Mouse (Mus musculus): ENCODE measurements around the gene Scnm1. TPM values are rescaled to one million over a fixed set of nuclear protein-coding genes. Genes with fewer than 3 reads are reported as not detected.

The Scnm1 gene
- 10 to 100 TPM; 39.9 to 43.2 TPM for total RNA-seq (2021)

DNA sequence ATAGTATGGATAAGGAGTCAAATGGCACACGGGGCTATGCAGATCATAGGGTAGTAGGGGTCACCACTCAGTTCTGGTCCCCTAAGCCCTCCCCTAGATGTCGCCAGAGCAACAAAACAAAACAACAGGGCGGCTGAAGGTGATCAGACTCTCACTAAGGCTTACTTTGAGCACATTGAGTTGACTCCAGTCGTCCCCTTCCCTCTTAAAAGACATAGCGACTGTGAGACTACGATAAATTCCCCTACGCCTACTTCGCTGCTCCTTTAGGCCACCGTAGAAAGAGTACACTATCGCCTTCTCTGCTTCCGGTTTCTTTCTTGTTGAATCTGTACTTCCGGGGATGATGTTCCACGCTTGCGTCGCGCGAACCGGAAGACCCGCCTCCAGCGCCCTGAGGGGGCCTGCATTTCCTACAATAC is at the start of gene Scnm1, which contains the start of gene Lysmd1:
Gene Scnm1 (minus strand): TSS at position 332 of the 422 bp plus-strand sequence.
Gene Lysmd1 (plus strand): TSS at position 409 of the 422 bp plus-strand sequence.
- peak; percentile 92 for DNase-seq
- intact Hi-C loops (cut with DNase I): no loop called here

DNA sequence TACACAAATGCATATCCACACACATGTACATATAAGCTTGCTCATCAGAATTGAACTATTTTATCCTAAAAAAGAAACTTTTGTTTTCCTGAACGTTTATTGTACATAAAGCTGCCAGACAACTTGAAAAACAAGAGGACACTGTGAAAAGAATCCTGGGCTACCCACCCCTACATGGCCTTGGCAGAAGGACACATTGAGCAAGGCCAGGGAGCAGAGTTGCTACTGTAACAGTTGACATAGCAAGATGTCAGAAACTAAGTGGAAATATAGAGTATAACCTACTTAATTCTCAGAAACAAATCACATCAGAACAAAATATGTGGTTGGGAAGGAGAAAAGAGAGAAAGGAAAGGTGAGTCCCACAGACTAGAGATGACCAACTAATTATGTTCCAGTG is 48.0 kb upstream of the Scnm1 start:
- no peak for DNase-seq

DNA sequence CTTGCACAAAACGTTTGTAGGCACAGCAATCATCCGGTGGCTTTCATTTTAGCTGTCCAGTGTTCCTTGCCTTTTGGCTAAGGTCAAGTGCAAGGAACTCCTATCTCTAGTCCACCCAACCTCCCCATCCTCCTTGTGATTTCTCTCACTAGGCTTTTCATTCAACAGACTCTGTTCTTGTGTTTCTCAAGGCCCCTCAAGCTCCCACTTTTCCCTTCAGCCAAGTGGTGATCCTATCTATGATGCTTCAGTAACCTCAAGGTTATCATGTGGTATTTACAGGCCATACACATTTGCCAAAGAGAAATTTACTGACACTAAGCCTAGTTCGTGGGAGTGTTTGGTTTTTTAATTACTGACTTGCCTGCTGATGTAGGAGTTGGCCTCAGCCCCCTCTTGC is 46.1 kb upstream of the Scnm1 start:
- intact Hi-C loops (cut with DNase I): no loop called here
- DNase-seq: no peak

More for the DNA sequence above, 48.0 kb upstream of the Scnm1 start:
- intact Hi-C loops (cut with DNase I): no loop called here

DNA sequence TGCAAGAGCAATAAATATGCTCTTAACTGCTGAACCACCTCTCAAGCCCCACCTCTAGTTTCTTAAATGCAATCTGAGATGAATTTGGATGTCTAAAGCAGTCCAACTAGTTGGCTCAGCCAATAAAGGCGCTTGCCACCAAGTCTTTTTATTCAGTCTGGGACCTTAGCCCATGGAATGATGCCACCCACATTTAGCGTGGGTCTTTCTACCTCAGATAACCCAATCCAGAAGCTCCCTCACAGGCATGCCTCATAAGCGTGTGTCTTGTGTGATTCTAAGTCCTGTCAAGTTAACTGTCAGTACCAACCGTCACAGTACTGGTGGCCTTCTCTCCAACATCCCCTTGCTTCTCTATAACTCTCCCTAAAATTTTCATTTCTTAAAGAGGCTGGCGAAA is 45.1 kb upstream of the Scnm1 start:
- intact Hi-C loops (cut with DNase I): no loop called here
- DNase-seq: no peak

DNA sequence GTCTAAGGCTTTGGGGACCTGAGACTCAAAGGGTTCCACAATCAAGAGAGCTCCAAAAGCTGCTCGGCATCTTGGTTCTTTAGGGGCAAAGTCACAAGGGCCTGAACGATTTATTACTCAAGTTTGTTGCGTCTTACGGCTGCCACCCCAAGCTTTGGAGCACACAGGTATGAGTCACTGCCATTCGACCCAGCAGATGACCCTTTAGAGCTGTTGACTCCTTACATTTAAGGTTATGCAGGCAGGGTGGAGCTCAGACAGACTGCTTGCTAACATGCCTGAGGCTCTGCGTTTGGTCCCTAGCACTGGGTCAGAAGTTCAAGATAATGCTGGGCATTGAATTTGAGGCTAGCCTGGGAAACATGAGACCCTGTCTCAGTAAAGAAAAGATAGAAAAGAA is 43.8 kb upstream of the Scnm1 start:
- intact Hi-C loops (cut with DNase I): no loop called here
- DNase-seq: no peak

DNA sequence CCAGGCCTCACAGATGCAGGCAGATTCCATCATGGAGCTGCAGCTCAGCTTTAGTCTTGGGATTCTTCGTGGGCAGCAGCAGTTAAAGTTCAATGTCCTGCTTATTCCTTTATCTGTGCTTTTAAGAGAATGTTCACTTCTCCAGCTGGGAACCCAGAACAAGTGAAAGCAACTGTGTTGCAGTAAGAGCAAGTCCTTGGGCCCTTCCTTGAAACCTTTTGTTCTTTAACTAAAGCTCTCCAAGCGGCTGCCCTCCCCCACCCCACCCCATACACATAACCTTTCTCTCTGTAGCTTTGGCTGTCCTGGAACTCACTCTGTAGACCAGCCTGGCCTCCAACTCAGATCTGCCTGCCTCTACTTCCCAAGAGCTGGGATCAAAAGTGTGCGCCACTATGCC is 42.7 kb upstream of the Scnm1 start:
- no peak for DNase-seq
- intact Hi-C loops (cut with DNase I): no loop called here

DNA sequence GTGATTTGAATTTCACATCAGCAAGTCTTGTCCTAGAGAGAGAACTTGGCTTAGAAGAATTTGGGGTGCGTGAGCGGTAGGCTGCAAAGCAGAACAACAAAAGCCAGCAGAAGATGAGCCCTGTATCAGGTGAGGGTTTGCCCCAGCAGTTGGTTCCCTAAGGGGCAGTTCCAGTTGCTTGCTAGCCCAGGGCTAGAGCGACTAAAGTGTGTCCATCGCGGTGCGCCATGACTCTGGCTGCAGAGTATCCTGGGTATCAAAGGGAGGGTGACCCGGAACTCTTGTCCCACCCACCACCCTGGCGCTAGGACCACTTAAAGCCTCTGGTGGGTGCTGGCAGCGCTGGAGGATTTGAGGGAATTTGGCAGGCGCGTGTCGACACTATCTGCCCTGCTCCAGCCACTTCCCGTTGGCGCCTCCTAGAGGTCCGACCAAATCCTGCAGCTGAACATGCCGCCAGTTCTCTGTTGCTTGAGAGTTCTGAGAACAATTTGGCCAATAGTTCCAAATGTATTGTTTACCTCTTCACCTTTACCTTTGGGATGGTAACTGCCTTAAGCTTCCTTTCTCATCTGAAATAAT is 40.3 kb upstream of the Scnm1 start:
- DNase-seq: peak; percentile 93
- intact Hi-C loops (cut with DNase I): no loop called here

DNA sequence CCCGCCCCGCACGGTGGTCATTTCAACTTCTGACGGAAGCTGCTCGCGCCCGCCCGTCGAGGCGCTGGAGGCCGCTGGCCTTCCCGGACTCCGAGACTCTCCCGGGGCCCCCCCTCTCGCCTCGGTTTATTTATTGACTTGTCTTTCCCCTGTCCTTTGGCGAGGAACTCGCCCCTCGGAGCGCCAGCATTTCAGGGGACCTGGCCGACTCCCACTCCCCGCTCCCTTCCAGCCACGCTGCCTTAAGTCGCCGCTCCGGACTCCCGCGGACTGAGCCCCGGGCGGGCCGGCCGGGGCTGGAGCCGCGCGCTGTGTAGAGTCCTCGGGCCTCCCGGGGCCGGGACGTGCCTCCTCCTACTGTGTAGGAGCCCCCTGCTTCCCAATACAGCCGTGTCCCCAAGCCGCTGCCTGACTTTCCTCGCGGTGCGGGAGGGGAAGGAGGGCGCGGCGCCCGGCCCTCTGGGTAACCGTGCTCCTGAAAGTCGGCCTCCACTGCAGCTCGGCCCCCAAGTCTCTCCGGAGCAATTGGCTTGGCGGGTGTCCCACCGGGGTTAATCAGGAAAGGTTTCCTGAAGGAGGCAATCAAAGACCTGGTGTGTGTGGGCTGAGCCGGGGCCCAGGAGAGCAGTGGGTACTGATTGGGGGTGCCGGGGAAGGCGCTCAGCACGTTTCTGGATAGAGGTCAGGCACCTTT is 39.6 kb upstream of the Scnm1 start:
- intact Hi-C loops (cut with DNase I): no loop called here
- DNase-seq: peak; percentile 37

DNA sequence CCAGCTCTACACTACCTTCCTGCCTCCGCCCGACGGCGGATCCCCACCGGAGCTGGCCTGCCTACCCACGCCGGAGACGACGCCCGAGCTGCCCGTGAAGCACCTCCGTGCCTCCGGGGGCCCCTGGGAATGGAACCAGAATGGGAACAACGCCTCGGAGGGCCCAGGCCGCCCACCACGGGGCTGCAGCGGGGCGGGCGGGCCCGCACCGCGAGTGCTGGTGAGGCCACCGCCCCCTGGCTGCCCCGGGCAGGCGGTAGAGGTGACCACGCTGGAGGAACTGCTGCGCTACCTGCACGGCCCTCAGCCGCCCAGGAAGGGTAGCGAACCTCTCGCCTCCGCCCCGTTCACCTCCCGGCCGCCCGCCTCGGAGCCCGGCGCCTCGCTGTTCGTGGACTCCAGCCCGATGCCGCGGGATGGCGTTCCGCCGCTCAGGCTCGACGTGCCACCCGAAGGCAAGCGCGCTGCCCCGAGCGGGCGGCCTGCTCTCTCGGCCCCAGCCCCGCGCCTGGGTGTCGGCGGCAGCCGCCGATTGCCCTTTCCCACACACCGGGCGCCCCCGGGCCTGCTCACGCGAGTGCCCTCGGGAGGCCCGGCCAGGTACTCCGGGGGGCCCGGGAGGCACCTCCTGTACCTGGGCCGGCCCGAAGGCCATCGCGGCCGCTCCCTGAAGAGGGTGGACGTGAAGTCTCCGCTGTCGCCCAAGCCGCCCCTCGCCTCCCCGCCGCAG is 38.9 kb upstream of the Scnm1 start:
- intact Hi-C loops (cut with DNase I): no loop called here
- DNase-seq: peak; percentile 9

DNA sequence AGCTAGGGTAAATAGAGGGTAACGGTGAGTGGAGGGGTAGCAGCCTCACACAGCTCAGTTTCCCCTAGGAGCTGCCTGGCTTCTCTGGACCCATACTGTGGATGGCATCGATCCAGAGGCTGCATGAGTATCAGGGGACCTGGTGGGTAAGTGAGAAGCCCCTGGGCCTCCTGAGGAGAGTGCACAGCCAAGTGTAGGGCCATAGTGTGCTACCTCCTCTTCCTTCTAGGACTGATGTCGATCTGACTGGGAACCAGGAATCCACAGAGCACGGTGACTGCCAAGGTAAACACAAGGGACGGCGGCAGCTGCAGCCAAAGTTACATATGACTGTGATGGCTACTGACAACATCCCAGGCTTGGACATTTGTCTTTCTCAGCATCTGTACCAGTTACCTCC is 37.3 kb upstream of the Scnm1 start:
- intact Hi-C loops (cut with DNase I): no loop called here
- no peak for DNase-seq

DNA sequence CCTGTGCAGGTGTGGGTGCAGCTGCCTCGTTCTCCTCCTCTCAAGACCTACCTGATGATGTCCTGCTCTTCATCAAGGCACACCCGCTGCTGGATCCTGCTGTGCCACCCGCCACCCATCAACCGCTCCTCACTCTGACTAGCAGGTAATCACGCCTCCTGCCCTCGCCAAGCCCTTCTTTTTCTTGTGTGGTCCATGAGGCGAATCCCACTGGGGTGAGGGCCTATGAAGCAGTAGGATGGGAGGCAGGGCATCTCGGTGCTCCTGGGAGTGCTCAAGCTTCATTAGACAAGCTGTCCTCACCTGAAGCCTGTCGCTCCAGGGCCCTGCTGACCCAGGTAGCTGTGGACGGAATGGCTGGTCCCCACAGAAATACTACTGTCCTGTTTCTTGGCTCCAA is 36.2 kb upstream of the Scnm1 start:
- DNase-seq: no peak
- intact Hi-C loops (cut with DNase I): no loop called here

DNA sequence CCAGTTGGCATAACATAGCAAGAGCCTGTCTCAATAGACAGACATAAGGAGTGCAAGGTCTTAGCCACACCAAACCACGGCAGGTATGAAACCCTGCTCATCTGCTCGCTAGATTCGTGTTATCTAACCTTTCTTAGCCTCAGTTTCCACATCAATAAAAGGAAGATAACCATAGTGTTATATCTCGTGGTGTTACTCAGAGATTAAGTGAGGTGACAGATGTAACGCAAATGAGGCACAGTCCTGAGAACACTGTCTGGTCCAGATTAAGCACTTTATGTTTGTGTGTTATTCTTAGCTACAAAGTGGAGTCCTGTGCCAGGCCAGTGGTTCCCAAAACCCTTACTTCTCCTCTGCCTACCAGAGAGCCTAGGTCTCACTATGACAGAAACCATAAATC is 31.0 kb upstream of the Scnm1 start:
- intact Hi-C loops (cut with DNase I): no loop called here
- no peak for DNase-seq

DNA sequence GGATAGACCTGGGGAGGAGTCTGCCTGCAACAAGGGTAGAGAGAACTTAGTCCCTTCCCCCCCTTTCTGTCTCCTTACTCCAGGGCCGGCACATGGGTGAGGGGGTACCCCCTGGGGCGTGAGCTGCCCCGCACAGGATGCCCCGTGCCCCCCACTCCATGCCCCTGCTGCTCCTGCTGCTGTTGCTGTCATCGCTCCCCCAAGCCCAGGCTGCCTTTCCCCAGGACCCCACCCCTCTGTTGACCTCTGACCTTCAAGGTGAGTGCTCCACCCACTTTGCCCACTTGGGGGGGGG is 30.4 kb upstream of the Scnm1 start:
- DNase-seq: no peak
- intact Hi-C loops (cut with DNase I): no loop called here

DNA sequence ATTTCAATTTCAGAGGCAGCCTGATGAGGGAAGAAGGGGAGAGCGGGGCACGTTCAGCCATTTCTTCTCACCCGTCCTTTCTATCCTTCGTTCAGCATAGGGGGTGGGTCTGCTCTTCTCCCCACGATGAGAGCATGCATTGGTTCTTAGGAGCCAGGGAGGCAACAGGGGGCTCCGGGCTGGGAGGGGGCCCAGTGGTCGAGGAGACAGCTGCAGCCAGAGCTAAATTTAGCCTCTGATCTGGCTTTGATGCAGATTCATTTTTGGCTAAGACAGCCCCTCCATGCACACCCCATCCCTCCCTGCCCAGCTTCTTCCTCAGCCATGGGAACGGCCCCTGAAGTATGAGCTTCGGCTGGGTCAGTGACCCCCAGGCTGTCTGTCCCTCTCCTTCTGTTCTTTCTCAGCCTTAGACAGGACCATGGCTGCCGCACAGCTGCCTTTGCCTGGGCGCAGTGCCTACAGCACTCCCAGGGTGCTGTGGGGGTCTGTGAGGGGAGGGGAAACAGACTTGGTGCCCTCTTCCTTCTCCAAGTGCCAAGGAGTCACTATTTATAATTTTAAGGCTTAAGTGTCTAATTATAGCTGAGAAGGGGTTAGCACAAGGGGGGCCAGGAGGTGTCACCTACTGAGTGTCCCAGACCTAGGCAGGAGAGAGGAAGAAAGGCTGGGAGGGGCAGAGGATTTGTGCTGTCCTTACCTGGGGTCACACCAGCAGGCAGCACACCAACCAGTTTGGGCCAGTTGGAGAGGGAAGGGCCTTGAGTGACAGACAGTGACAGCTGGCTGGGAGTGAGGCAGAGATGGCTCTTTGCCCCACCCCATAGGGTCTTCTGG is 29.8 kb upstream of the Scnm1 start:
- DNase-seq: peak; percentile 72
- intact Hi-C loops (cut with DNase I): no loop called here

DNA sequence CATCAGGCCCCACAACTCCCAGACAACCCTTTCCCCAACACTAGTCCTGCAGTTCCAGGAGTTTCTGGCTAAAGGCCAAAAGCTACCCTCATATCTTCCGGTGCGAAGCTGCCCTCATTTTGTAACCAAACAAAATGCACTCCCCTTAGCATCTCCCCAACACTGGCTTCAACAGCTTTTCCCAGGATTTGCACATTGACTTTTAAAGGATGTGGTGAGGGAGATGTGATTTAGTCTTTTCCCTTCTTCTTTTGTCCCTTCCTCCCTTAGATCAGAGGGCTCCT is 28.5 kb upstream of the Scnm1 start:
- intact Hi-C loops (cut with DNase I): no loop called here
- DNase-seq: no peak

DNA sequence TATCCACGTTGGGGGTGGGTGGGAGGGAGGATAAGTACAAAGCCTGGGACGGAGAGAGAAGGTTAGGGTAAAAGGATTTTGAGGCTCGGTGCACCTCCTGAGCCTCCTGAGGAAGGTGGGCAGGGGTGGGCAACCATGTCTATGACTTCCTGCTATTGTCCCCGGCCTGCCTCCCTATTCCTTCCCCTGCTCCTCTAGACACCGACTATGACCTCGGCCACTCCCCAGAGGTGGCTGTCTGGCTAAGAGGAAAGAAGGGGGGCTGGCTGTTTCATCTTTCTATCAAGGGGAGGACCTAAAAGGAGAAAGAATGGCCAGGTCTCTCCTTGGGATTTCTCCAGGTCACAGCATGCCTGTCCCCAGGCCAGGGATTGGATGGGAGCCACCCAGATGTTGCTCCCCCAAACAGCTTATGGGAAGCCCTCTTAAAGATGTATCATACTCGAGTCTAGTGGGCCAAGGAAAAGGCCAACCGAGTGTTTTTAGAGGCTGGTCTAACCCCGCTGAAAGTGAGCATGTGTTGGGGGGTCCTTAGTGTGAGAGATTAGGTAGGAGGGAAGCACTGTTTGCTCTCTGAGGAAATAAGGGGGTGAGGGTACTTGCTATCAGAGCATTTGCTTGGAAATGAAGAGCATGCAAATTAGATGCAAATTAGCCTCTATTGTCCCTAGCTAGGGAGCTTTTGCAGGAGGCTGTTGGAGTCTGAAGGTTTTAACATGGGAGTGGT is 28.0 kb upstream of the Scnm1 start:
- DNase-seq: no peak
- intact Hi-C loops (cut with DNase I): no loop called here

DNA sequence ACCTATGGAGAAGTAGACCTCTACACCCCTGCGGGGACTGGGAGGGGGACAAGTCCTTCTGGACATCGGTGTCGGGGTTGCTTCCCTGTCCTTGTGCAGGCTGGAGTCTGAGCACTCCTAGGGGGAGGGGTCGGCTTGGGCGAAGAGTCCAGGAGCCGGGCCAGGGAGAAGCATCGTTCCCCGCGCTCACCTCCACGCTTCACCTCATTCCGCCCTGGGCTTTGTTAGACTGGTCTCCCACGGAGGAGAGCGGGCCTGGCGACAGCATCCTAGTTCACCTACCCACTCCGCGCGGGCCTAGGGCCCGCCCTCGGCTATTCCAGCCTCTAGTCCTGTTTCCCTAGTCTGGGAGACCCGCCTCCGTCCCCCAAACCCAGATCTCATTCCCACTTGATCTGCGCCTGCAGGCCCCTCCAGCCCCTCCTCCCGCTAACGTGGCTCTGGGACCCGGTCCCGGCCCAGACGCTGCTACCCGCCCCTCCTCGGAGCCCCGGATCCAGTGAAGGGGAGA is 27.3 kb upstream of the Scnm1 start:
- DNase-seq: peak; percentile 47
- intact Hi-C loops (cut with DNase I): no loop called here

DNA sequence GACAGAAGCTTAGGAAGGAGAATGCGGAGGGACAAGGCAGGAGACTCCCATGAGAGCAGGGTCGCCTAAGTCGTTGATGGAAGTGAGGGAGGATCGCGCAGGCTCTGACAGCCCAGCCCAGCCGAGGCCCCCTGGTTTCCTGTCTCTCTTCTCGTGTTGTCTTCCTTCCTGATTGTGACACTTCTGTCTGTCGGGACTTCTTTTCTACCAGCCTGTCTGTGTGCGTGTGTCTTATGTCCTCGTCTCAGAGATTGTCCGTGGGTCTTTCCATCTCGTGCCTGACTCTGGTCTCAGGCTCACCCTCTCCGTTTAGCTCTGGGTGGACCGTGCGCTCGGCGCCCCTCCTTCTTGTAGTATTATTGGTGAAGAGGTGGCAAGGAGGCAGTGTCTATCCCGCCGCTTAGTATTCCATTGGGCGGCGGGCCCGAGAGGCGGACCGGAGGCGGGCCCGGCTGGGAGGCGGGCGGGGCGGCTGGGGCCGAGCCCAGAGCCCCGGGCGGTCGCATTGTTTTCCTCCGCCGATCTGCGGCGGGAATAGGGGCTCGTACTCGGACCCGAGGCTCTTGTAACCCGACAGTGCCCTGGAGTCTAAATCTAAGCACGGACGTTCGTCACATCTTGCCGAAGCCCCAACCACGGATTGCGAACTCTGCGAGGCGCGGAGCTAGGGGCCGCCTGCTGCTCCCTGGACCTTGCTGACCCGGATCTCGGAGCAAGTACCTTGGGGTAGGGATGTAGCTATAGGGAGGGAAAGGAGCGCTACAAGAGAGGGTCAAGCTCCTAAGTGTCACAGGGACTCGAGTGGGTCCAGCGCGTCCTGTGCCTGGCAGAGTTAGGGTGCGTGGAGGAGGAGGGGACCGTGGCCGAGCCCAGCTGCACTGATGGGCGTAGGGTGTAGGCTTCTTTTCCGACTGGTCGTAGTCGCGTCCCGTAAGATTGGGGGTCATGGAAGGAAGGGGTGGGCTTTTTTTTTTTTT is 26.5 kb upstream of the Scnm1 start, which contains the start of gene Sema6c:
Gene Sema6c (plus strand): TSS at position 471 of the 977 bp plus-strand sequence.
- peak; percentile 92 for DNase-seq
- intact Hi-C loops (cut with DNase I): no loop called here

DNA sequence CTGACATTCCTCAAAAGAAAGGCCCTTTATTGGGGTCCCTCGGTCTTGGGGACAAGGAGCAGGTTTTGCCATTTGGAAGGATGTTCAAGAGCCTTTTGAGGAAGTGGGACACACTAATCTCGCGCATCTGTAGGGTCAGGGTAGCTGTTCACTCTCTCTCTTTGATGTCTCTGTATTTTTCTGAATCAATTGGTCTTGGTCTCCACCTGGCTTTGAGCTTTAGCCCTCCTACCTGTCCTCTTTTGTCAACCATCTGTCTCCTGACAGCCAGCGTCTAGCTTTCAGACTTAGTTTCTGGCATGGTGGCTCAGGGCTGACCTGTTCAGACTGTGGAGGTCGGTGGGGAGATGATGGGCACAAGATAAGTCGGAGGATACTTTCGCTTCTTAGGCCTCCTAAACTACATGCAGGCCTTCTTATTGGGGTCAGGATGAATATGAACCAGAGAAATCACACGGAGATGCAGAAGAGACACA is 25.7 kb upstream of the Scnm1 start:
- no peak for DNase-seq
- intact Hi-C loops (cut with DNase I): no loop called here

Measured in left cerebral cortex, postnatal 4 days (tissue).